Mouse (Mus musculus) erythroblast, adult 5-6 weeks (primary cell): ENCODE results near the gene Kmt2d. TPM values are rescaled to one million over a fixed set of nuclear protein-coding genes. Genes with fewer than 3 reads are reported as not detected.
A peak's percentile ranks its signal among the peaks of the same experiment; 100 is the strongest.

Source experiments
- ATAC-seq: replicated peaks from 2 replicates; pipeline ENCODE4 v1.8.0; 2016; ENCODE audit warnings: moderate number of reproducible peaks, mild to moderate bottlenecking, moderate TSS enrichment, inconsistent platforms; ENCODE audit not compliant: poor library complexity, low FRiP score, severe bottlenecking
- total RNA-seq, 2 experiments: library from RNA; stranded (forward) in 1 of 2; stranded (reverse) in 1 of 2; fragments of 150-400 nt in 1 of 2; fragments of 200-764, 138-1000 nt in 1 of 2; gene quantifications; 2 replicates each; pipeline versions ENCODE4 v1.2.3 to v1.2.4; 2015 to 2017; ENCODE audit warnings: low replicate concordance in 2 of 2

The Kmt2d gene
- total RNA-seq, 2 experiments from 2014 or later: 28.1 to 31.8 TPM

GRCm38 (mm10) chr15:98891198-98891742, 20.3 kb upstream of the Kmt2d start:
- no peak for ATAC-seq

GRCm38 (mm10) chr15:98887526-98887925, 16.5 kb upstream of the Kmt2d start:
- no peak for ATAC-seq

DNA sequence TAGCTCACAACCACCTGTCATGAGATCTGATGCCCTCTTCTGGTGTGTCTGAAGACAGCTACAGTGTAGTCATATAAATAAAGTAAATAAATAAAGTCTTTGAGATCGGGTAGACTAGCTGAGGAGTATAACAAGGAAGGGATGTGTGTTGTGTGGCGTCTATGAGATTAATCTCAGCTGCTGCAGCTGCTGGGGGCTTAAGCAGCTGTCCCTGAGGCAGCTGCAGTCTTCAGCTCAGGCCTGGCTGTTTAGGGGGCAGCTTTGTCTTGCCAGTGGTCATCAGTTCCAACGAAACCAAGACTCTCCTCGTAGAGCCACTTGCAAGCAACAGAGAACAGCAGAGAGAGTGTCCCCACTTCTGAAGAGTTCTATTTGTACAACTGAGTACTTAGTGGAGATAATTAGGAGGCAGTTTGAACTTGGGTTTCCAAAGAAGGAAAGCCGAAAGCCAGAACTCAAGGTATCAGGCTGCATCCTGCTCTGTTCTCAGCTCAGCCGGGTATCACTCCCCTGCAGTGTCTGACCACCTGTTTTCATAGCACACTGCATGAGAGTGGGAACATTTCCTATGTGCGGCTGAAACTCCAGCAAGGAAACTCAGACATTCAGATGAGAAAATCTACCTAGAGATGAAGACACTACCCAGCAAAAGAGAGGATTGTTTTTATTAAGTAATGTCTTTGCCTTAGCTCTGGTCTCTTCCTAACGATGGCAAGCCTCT, 15.8 kb upstream of the Kmt2d start:
- ATAC-seq: no peak

DNA sequence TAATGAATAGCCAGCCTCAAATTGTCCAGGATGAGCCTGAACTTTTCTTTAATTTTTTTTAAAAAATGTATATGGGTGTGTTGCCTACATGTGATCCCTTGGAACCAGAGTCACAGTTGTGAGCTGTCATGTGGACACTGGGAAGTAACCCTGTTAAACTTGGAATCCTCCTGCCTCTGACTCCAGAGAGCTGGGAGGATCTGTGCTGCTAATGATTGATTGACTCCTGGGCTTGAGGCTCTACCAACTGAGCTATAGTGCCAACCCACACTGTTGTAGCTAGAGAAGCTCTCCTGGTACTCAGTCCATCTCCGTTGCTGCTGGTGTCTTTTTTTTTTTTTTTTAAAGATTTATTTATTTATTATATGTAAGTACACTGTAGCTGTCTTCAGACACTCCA, 13.1 kb upstream of the Kmt2d start:
- ATAC-seq: no peak

- no peak for ATAC-seq
Observed at GRCm38 (mm10) chr15:98883661-98884060, 12.7 kb upstream of the Kmt2d start.

DNA sequence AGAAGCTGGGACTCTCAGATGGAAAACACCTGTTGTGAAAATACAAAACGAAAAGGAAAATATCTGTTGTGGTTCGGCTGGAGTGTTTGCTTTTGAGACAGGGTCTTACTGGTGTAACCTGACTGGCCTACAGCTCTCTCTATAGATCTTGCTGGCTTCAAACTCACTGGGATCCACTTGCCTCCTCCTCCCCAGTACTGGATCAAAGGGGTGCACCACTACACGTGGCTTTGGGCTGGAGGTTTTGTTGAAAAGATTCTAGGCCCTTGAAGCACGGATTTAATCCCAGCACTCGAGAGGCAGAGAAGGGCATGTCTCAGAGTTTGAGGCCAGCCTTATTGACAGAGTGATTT, 10.6 kb upstream of the Kmt2d start:
- 0 out of 2 replicates have a peak, but pooled peaks have one; percentile 7 for ATAC-seq

- peak; percentile 87 for ATAC-seq
Observed at GRCm38 (mm10) chr15:98880978-98881655, 10.1 kb upstream of the Kmt2d start.

- 0 out of 2 replicates have a peak, but pooled peaks have one; percentile 53 for ATAC-seq
Observed at GRCm38 (mm10) chr15:98877331-98877730, 6.3 kb upstream of the Kmt2d start.

DNA sequence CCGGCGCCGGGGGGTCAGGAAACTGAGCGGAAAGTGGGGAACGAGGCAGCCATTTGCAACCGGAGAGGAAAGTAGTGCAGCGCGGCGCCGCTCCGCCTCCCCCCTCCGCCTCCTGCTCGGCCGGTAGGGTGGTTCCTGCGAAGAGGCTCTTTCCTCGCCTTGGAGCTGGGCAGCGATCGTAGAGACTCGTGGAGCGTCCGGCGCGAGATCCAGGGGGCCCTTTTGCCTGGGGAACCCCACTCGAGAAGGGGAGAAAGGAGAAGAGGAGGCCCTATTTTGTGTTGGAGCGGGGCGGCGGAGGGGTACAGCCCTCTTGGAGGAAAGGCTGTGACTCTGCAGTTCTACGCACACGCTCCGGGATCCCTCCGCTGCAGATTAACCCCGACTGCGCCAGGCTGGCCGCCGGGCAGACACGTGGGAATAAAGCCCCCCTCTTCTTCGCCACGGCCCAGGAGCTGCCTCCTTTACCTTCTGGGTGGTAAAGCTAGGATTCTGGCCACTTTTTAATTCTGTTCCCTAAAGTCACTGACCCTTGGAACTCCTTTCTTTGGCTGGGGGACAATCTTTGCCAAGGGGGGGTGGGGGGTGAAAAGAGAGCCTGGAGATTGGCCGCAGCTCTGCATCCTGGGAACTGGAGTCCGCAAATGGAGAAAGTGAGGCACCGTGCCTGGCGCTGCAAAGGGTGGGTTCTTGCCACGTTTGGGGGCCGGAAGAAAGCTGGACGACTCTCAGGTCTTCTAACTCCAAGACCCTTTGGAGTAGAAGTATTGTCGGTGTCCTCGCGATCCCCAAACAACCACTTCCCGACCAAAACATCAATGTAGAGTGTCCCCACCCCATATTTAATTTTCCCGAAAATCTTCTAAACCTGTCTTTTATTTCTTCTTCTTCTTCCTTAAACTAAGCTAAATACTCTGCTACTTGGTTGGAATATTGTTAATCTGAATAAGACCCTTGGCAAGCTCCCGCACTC, 1.2 kb upstream of the Kmt2d start:
- peak; percentile 80 for ATAC-seq

DNA sequence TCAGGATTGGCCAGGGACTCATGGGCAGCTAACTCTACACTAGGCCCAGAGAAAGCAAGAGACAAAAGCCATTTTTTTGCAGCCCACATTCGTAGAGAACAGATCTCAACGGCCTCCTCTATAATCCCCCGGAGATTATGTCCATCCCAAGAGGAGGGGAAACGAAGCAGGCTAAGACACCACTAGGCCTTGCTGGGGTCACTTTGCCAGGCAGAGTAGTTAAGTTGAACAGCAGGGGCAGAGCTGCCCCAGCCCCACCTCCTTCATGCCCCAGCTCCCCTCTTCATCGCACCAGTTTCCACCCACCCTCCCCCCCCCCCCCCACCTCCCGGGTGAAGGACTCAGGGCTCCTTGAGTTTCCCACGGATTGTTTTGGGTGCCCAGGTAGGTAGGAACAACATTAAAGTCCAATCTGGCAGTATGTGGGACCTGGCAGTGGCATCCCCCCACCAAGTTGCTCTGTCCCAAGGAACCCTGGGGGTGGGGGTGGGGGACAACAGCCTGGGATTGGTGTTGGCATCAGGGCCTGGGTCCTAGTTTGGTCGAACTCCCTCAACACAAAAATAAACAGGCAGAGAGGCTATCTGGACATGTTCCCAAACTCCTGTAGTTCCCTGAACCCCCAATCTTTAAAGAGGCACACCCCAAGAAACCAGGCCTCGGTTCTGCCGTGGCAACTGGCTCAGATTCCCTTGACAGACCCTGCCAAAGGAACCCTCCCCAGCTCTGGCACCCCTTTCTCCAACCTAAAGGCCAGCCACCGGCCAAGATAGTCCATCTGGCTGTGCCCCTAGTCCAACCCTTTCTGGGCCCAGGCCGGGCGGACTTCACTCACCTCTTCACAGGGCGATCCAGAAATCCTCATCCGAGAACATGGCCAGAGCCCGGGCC, 580 bp downstream of the Kmt2d start:
- ATAC-seq: peak; percentile 13; the same call in 1 of the 2 replicates

DNA sequence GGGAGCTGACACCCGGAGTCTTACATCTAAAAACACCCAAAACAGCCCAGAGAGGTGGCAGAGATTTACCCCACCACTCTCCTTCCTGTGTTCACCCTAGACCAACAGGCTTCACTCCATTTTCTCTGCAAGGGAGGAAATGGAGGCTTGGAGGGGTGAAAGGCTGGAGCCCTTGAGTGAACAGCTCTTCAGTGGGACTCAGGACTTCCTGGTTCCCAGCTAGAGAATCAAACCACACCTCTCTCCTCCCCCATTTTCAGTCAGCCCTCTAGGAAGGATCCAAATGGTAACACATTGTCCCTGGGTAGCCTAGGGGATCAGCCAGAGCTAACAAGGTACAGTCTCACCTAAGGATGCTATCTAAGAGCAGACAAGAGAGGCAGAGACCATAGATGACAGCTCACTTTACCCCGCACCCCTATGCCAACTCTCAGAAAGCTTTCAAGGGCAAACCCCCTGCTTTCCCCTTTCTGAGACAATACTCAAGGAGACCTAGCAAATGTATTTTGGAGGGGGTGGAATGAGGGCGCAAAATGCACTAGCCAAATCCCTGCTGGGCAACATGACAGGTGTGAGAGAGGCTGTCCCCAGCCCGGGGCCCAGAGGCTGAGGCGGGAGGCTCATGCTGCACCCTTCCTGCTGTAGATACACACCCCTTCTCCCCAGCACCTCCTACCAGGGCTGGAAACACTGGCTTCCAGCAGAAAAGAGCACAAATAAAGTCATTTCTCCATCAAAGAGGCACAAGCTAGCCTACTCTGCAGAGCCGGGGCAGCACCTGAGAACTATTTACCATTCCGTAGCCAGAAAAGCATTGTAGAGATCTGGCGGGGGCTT, 1.4 kb downstream of the Kmt2d start:
- ATAC-seq: peak; percentile 34; the same call in 1 of the 2 replicates

GRCm38 (mm10) chr15:98868346-98869063, 2.5 kb downstream of the Kmt2d start:
- no peak for ATAC-seq

DNA sequence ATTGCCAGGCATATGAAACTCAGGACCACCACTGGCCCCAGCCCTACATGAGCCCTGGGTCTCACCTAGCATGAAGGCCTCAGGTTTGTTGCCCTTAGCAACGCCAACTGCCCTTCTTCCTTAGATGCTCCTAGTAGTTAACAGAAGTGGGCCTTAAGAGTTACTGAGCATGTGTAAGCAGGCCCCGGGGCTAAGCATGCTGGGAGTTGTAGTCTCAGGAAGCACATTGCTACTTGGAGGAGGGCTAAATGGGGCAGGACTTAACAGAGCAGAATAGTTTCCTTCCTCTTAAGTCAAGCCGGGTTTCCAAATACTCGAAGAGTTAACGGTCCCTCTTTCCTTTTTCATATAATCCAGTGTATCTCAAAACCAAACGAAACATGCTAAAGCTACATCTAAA, 3.7 kb downstream of the Kmt2d start:
- ATAC-seq: no peak

DNA sequence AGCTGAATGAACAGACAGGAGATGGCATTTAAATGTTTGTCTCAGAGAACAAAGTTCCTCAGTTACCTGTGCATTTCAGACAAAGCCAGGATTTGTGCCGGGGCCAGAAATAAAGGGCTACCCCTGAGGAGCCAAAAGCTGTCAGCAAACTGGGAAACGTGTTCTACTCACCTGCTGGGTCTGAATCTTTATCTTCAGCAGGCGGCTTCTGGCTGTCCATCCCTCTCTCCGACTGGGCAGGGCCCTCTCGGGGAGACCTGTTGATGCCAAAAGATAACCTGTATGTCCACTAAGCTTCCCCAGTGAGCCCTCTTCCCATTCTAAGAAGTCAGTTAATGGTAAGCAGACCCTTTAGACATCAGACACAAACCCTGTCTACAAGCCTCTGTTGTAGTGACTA, 4.5 kb downstream of the Kmt2d start:
- no peak for ATAC-seq

DNA sequence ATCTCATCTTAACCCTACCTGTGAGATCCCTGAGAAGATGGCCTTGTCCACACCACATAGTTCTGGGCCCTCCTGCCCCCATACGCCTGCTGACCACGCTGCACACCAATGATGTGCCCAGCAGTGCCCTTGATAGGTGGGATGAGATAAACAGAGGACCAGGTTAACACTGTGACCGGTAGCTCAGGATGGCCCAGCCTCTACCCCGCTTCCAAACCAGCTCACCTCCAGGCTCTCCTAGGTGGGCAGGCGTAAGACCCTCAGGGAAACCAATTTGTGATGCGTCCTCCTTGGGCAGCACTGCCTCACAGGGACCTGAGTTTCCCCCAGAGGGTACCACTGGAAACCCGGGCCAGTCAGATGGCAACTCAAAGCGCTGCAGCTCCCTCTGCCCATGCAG, 5.2 kb downstream of the Kmt2d start:
- no peak for ATAC-seq

DNA sequence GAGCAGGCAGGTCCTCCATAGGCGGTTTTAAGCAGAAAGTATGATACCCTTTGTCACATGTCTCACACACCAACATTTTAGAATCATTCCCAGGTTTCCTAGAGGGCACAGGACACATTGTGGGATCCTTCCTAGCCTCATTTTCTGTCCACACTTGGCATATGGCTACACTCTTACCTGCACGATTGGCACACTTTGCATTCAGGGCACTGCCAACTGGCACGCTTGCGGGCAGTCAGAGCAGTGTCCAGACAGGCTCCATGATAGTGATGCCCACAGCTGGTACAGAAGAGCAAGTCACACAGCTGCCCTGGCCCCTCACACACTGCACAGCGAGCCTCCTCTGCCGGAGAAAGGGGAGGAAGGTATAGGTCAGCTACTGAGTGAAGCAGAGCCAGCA, 6.1 kb downstream of the Kmt2d start:
- ATAC-seq: no peak

DNA sequence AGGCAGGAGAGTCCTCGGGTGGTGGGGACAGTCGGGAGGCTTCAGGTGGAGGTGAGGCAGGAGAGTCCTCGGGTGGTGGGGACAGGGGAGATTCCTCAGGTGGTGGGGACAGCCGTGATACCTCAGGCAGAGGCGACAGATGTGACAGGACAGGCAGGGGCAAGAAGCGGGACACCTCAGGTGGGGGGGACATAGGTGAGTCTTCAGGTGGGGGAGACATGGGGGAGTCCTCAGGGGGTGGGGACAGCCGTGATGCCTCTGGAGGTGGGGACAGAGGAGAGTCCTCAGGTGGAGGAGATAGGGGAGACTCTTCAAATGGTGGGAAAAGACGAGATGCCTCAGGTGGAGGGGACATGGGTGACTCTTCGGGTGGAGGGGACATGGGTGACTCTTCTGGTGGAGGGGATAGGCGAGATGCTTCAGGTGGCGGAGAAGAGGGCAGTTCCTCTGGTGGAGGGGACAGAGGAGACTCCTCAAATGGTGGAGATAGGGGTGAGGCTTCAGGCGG, 7.5 kb downstream of the Kmt2d start:
- no peak for ATAC-seq
